Mouse (Mus musculus): ENCODE data around the gene Gm6525.

- TF ChIP-seq CTCF (IDR thresholded peaks at IDR 0.05; ENCODE audit: low read depth): no peak
- TF ChIP-seq EP300 (IDR thresholded peaks at IDR 0.05; ENCODE audit: low read depth): no peak
Observed at GRCm38 (mm10) chr3:84140947-84141346, 33.0 kb upstream of the Gm6525 start.

Data from liver, embryonic 14.5 days (tissue).